Mouse (Mus musculus): ENCODE measurements around the gene Pbx1.
"Not testable (repeated sequence)": the region's sequence is repeated elsewhere in the genome, so short reads cannot be mapped to it uniquely, and the experiment has no call there.

The Pbx1 gene

DNA sequence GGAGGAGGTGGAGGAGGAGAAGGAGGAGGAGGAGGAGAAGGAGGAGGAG is at the start of gene Pbx1:
TSS of gene Pbx1 (minus strand) at position 39 of the 49 bp plus-strand sequence.
- DNase-seq: not testable (repeated sequence)

DNA sequence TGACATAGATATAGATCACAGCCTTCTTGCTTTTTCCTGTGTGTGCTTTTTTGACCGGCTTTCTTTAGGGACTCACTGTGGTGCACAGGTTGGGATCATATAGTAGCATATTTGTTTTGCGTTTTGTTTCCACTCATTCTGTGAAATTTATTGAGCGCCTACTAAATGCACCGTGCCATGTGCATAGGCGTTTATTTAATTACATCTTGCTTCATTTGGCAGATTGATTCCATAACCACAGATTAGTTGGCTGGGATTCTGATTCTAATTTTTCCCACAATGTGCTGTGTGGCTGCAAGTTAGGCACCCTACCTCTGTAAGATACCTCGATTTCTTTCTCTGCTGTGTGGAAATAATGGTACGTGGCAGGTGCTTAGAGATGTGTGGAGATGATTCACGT is 47.6 kb upstream of the Pbx1 start:
- DNase-seq: peak; percentile 49

DNA sequence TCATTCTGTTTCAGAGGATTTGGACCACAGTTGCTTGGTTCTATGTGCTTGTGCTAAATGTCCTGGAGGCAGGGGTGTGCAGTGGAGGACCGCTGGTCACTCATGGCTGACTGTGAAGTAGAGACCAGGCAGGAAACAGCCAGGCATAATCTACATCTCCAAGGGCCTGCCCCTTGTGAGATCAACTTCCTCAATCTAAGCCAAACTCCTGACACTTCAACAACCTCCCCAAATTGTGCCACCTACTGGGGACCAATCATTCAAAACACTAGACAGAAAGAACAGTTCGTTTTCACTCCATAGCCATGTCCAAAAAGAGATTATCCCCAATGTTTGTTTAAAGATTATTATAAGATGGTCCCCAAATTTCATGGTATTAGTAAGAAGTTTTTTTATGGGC is 46.8 kb upstream of the Pbx1 start:
- no peak for DNase-seq

DNA sequence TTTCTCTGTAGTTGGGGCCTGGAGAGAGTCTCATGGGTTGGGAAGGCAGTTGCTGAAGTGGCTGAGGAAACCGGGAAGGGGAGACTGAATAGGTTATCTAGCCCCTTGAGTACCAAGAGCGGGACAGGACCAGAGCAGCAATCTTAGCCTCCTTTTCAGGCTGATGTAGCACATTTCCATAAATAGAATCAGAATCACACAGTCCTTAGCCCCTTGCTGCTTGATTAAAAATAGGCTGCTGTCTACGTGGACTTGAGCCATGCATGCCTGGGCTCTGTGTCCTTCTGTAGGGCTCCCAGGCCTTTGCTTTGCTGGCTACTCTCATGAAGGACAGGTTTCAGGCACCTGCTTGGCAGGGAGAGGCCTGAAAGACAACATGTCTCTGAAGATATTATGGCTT is 44.8 kb upstream of the Pbx1 start:
- peak; percentile 97 for DNase-seq

DNA sequence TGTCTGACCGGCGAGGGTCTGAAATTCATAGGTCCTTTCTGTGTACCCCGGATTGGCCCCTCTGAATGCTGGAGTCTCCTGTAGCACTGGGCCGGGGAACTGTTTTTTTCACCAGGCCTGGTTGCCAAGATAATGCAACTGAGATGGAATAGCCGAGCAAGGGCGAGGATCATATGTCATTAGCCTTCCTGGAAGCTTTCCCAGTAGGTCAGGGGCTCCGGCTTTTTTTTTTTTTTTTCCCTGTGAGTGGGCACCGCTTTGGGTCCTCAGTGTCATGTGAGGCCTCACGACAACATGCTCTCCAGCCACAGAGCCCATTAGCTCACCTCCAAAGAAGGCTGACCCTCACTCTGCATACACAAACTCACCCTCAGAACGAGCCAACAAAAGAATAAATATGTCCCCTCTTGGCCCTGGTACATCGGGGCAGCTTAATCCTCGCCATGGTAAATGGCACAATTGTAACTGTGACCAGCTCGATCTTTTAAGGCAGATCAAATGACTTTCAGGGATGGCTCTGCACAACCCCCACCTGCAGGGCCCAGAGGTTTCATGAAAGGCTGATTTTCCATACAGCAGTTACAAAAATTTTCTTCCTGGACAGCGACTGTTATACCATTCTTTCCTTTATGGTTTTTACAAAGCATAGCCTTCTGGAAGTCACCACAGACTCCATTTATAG is 44.3 kb upstream of the Pbx1 start:
- DNase-seq: peak; percentile 88

DNA sequence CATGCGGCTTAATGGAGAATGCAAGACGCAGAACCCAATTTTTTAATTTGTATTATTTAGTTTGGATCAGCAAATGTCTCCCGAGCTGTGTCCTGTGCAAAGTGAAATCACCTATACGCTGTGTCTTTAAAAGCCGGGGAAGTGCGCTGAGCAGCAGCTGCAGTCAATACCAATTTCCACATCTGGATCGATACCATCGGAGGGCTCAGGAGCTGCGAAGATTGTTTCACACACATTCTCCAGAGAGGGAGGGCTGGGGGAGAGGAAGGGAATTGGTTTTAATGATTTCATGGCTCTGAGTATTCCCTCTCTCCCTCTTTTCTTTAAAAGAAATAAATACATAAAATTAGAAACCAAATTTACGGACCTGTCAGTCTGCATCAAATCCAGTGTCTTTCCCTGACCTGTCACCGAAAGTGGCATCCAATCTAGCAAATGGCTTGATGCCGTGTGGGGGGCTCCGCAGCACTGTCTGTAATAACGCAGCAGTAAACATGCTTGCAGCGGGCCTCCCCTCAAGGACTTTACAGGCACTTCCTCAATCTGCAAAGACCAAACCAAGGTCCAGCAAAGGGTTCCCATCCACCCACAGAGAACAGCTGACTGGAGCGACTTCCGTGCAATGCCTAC is 43.6 kb upstream of the Pbx1 start:
- no peak for DNase-seq

DNA sequence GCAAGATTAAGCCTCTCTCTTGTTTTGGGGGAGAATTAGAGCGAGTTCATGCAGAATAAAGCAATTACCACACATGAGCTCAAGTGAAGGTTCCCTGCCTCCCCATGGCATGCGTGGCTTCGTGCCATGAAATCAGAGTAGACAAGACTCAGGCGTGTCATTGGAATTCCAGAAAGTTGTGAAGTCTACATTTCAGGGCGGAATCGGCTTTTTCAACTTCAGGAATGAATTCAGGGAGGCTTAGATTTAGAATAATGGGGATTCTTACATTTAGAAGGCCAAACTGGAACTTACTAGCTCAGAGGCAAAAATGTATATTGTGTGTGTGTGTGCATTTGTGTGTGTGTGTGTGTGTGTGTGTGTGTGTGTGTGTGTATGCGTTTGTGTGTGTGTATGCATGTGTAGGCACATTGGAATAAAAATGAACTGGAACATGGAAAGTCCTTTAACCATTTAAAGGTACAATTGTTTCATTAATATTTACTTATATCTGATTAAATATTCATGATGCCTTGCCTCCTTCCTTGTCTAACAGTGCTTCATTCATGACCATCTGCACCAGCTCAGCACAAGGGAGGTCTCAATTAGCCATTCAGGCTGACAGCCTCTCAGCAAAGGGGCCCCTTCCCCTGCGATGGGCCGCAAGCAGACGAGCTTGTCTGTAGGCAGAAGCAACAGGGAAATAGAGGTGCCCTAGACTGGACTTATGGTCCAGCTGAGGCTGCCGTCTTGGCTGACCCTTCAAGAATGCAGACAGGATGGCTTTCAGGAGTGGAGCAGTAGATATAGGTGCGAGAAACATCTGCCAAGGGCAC is 41.4 kb upstream of the Pbx1 start:
- peak; percentile 76 for DNase-seq

DNA sequence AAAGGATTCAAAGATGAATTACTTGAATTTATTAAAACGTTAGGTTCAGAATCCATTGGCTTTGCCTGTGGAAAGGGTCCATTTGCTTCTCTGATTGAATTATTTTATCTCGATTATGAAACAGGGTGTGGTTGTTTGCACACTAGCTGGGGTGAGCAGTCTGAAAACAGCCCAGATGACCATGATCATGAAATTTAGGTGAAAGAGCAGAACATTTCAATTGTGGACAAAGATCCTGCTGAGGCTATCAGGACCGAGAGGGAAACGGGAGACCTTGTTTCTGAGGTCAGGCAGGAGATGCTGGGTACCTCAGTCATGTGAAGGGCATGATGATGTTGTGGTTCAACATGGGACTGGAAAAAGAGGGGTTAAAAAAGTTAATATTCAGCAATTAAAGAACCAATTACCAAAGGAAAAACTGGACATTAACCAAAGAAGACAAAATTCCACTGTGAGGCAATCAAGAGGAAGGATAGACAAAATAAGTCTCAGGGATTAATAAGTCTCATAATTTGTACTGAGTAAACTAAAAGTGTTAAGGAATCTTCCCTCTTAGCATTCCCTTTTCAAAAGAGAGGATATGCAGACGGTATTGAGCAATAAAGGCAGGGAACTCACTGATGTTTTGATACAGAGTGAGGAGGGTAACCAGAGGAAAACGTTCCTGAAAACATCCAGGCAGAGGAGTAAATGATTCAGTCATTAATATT is 40.6 kb upstream of the Pbx1 start:
- DNase-seq: peak; percentile 54

DNA sequence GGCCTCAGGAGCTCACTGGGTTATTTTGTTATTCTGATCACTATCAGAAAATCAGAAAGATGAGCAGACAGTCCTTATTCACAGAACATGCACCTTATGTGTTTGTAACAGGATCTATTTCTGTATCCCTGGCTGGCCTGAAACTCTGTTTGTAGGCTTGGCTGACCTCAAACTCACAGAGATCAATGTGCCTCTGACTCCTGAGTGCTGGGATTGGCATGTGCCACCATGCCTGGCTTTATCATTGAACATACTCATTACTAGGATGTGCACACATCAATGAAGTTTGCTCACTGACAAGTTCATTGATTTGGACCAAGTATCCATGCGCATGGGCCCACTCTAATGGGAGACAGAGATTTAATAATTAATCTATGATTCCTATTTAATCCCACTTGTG is 27.4 kb upstream of the Pbx1 start:
- DNase-seq: peak; percentile 62

DNA sequence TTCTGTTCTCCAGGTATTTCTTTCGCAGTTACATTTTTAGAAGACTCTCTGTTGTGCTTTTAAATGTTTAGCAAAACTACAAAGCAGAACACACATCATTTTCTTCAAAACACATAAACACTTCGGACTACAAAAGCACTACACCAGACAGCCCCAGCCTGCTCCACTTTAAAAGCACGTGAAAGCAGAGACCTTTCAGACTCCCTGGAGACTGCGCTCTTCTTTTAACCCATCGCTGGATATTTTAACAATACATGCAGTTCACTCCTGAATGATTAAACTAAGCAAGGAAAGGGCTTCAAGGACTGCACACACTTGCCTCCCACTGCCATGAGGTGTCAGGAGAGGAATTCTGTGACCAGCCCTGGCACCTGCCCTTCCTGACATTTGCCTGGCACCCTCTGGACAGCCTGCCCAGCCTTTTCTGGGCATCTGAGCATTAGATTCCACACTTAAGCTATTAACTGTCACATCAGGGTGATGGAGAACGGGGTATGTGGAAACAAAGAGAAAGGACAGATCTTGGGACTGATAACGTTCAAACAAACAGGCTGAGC is 25.2 kb upstream of the Pbx1 start:
- peak; percentile 81 for DNase-seq

DNA sequence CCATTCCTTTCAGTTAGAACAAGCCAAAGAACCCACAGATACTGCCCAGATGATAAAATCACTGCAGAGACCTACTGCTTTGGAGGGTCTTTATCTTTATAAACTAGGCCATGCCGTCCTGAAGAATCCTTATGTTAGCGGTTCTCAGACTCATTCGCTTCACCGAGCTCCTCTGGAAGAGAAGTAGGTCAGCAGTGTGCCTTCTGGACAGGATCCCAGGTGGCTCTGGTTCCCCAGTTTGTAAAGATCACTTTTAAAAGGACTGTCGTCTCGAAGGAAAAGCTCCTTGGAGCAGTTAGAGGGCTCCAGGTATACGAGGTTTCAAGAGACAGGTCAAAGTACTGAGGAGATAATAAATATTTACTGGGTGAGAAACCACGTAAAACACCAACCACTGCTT is 23.1 kb upstream of the Pbx1 start:
- DNase-seq: peak; percentile 9

DNA sequence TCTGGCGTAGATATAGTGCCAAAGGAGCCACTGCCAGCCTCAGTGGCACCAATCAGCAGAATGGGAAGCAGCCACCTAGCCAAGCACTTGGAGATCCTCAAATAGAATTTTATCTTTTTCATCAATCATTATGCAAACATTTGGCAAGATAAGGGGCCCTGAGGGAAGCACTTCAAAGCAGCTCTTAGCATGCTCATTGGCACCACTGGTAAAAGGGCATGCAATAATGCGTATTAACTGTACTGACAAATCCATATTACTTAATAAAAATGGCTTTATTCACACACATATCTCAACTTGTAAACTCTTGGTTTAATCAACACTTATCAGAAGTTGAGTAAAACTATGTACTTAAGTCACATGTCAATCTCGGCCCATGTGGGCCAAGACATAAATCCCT is 1.6 kb upstream of the Pbx1 start:
- DNase-seq: peak; percentile 83

DNA sequence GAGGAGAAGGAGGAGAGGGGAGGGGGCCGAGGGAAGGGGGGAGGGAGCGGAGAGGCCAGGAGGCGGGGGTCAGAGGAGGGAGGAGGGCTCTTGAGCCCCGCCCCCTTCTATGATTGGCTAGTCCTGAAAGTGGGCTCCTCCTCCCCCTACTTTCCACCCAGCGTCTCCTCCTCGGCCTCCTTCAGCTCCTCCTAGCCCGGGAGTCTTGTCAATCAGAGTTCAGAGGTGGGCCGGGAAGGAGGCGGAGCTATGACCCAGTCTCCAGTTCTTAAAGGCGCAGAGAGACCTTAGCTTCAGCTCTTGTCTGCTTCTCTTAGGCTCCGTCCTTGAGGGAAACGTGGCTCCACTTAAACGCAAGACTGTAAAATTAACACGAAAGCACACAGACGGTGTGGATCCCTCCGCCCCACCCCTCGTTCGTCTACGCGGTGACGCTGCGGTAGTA is 233 bp upstream of the Pbx1 start:
- DNase-seq: peak; percentile 100

DNA sequence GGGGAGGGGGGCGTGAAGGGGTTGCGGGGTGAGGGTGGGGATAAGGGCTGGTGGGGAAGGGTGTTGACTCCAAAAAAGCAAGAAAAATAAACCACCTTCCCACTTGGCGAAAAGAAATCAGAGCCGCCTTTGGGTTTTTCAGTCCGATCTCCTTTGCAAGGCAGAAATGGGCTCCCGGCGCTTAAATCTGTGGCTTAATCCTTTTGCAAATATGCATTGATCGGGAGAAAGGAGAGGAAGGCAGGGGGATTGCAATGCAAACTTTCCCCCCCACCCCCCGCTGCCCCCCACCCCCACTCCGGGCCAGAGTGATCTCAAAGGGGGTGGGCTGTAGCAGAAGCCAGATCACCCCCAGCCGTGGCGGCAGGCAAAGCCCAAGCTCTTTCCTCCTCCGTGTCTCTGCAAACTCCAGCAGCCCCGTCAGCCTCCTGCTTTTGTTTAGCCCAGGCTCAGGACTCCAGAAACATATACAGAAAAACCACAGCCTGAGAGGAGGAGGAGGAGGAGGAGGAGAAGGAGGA is 299 bp downstream of the Pbx1 start:
- DNase-seq: no peak

DNA sequence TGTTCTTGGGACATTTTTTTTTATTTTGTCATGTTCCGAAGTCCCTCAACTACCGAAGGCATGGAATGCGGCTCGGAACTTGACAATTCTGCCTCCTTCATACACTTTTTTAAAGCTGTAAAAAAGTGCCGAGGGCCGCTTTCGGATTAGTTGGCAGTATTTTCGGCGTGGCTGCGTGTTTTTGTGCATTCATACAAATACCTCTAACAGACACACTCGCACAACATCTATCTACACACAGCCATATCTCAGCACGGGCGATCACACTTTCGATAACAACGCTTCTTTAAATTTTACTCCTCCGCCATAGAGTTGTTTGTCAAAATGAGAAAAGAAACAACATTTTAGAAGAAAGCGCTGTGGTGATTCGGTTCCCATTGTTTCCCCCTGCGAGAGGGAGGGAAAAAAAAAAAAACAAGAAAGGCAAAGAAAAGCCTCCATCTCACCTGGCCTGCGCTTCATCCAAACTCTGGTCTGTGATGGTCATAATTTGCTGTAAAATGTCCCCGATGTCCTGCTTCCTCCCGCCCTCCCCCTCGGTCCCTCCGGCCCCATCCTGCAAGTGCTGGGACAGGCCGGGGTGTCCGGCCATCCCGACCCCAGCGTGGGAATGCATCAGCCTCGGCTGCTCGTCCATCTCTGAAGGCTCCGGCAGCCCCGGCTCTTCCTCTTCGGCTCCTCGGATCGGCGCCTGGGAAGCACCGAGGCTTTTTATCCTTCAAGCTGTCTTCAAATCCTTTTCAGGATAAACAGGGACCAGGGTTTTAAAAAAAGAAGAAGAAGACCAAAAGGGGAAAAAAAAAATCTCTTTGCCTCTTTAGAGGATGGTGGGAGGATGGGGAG is 981 bp downstream of the Pbx1 start:
- DNase-seq: peak; percentile 96

DNA sequence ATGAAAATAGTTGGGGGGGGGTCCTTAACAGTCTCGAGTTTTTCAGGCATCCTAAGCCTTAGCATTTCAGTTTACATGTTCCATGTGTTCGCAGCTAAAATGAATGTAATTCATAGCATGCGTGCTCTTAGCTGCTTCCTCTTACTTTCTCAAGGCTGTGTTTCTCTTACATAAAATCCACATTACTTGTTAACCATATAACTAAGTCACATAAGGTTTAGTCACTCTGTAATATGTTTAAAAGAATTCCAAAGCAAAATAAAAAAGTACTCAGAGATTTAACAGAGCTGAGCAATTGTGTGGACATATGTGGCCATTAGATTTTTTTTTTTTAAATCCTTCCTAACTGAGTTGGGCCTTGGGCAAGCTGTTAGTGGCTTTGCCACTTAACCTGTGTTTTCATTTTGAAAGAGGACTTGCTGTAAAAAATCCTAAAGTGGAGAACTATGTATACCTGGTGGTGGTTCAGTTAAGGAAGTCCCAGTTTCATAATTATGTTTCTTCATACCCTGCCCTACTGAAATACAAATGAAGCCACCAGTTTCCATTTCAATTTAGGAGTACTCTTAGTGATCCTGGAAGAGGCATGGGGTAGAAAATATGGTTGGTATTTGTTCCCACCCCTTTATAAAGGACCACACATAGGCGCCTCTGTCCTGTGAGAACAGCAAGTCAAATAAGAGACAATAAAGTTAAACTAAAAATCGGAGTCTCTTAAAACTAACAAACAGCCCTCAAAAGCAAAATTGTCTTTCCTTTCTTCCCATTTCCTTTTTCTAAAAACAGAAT is 2.0 kb downstream of the Pbx1 start:
- DNase-seq: peak; percentile 29

DNA sequence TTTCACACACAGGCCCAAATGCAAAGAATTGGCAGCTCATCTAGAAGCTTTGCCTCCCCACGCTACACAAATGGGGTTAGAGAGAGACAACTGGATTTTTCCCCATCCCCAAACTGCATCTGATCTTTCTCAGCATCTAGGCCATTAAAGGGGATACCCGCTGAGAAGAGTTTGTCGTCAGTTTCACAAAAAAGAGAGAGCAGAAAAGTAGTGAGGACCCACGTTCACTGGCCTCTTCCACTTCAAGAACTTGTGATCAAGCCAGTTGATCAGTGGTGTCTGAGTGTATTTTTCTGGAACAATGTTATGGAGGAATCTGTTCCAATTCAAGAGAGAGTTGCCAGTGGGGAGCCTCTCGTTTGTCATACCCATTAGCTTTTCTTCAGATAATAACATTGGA is 2.7 kb downstream of the Pbx1 start:
- no peak for DNase-seq

DNA sequence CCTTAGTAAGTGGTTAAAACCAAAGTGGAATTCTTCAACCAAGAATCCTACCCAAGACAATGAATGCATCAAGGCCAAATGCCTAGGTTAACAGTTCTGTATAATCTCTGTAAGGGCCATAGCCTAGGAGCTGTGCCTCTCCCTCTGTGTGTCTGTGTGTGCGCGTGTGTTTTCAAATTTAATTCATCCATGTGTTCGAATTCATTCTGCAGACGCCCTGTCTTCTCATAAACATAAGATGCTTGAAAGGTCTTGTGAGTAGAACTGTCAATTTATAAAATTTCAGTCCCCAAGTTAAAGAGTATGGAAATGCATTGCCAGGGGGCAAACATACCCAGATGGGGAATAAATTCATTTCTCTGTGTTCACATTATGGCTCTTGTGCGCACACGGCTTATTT is 3.8 kb downstream of the Pbx1 start:
- peak; percentile 73 for DNase-seq

DNA sequence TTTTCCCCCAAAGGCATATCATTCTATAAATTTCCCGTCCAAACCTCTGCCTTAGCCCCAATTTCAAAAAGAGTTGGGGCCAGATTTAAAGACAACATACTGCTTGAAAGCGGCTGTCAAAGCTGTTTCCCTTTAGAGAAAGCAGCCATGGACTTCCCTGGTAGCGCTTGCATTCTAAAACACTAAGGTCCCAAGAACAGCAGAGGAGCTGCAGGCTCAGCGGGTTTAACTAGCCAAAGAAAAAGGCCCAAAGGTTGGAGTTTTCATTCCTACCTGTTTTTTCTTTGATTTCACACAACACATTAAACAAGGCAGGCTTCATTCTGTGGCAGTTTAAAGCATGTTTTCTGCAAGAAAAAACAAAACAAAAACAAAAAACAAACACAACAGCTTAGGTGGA is 4.5 kb downstream of the Pbx1 start:
- DNase-seq: peak; percentile 70

DNA sequence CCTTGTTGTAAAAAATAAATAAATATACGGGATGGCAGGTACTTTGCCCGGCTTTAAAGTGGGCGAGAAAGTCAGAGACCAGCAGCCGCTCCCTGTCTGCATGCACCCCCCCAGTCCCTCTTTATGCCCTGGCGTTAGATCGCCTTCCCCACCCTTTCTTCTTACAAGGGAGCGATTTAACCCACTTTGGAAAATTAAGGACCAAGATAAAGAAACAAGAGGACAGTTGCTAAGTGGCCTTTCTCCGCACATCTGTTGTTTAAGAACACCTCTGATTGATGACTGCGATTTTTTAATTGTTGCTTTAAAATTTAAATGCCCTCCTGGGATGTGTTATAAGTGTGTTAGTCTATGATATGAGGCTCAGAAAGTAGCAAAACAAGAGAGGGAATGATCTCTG is 5.2 kb downstream of the Pbx1 start:
- peak; percentile 65 for DNase-seq

DNA sequence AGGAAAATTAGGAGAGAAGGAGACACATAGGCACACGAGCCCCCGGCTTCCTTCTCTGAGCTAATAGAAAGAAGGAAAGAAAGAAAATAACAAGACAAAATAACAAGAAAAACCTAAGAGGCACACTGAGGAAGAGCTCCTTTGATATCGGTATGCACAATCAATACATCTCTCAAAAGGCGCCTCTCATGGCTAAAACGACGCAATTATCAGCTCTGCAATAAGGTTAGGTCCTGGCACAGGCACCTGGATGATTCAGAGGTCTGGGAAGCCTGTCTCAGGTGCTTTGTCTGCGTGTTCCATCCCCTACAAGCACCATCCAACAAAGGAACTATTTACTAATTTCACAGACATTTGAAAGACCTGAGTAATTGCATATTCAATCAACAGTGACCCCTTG is 5.8 kb downstream of the Pbx1 start:
- peak; percentile 69 for DNase-seq
